Mouse (Mus musculus) forelimb bud, embryonic 11.5 days (tissue): Measurements from ENCODE around the gene Plekhh3.

Experiments
- DNase-seq: peaks from one replicate; pipeline ENCODE4 v3.0.0-alpha.2; 2012; ENCODE audit warnings: low read depth, low spot score

Gene Plekhh3

DNA sequence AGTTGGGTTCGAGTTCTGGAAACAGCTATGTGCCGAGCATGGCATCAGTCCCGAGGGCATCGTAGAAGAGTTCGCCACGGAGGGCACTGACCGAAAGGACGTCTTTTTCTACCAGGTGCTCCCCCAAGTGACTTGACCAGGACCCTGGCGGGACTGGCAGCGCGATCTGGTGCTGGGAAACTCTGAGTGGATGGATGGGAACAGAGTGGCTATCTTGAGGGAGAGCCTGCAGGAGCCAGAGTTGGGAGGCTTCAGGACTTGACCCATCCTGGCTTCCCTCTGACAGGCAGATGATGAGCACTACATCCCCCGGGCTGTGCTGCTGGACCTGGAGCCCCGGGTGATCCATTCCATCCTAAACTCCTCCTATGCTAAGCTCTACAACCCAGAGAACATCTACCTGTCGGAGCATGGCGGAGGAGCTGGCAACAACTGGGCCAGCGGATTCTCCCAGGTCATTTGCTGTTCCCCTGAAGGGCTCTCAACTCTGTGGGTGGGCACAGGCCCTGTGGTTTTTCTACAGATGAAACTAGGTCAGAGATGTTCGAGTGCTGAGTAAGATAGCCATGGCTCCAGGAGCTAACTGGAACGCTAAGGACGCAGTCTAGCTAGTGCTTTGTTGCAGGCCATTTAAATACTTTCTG is 50.5 kb downstream of the Plekhh3 start:
- no peak for DNase-seq

DNA sequence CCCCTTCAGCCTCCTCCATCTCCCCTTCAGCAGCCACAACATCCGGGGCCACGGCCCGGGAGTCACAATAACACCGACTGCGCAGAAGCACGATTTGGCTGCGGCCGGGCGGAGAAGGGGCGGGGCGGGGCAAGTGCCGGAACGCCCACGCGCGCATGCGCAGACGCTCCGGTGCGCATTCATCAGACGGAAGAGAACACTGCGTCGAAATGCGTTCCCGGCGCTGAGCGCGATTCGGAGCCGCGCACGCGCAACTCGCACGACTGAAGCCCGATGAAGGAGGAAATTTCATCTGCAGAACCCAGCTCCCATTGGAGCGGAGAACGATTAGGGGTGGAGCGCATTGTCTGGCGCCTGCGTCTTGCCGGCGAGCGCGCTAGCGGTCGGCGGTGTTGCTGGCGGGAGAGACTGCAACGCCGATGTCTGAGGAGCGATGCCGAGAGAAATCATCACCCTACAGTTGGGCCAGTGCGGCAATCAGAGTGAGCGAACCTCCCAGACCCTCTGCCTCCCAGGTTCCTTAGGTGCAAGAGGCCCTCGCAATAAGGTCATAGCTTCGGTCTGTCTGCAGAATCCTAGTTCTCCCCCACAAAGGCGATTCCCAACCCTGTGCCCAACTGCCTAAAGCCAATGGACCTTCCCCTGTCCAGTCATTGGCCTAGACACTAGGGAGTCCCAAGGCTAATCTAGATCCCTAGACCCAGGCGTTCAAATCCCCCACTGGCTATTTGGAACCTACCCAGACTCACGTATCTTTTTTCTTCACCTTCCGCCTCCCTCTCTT is 51.2 kb downstream of the Plekhh3 start, which contains the start of the genes Retreg3 and Tubg1:
Gene Retreg3 (minus strand): TSS at position 133 of the 784 bp plus-strand sequence.
Gene Tubg1 (plus strand): TSS at position 178 of the 784 bp plus-strand sequence.
- DNase-seq, result peak; percentile 100

DNA sequence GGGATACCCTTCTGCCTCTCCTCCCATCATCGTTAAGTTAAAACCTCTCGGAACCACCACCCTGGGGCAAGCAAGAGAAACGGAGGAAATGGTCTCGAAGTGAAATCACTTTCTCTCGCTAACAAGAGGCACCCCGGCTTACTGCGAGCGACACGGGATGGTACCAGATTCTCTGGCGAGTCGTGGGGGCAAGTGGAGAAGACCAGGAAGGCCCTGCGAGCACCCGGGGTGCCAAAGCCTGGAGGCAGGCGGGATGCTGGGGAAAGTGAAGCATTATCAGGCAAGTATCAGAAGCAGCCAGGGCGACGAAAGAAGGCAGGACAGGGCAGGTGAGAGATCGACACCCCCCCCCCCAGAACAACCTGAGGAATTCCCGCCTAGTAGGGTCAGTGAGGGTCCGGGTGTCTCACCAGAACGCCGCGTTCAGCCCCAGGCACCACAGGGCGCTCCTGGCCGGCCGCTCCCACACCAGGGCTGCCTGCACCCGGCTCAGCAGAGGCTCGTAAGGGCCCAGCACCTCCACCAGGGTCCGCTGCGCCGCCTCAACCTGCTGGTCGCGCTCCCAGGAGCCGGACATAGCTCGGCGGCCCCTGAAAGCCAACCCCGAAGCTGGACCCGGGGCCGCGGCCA is 51.9 kb downstream of the Plekhh3 start:
- DNase-seq, result no peak

DNA sequence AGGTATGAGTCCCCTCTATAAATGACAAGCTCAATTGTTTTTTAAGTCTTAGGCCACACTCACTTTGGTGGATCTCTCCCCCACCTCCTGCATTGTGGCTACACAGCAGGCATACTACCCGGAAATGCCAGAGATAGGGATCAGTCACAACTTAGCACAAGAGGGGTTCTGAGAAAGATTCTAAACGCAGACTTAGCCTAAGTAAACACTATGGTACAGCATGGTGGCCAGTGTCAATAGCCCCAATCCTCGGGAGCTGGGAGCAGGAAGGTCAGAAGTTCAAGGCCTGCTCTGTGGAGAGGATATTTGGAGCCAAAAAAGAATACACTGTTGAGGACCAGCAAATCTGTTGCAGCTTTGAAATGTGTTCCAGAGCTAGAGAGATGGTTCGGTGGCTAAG is 53.0 kb downstream of the Plekhh3 start:
- DNase-seq, result no peak

DNA sequence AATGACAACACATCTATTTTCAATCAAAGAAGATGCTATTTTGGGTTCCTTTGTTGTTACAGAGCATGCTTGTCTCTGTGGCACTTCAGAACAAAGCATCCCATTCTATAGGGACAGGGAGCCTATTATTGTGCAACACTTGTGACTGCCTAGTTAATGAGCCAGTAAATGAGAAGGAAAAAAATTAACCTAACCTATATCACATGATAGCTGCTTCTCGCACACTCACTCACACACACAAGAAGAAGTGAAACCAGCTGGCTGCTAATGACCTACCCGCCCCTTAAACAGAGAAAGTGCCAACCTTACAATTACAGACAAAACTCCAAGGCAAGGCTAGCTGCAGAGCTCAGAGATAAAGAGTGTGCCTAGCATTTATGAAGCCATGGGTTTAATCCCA is 55.6 kb downstream of the Plekhh3 start:
- DNase-seq, result no peak
